Mouse (Mus musculus) liver, adult 2 months (tissue): Measurements from ENCODE around the gene Sit1.

ENCODE experiments used
- CTCF ChIP-seq: fragments of 200-500 bp; IDR thresholded peaks from 2 replicates; pipeline ENCODE4 v1.5.1; 2011; ENCODE audit warnings: low read depth, low read length, control low read depth
- POLR2A ChIP-seq: fragments of 200-500 bp; IDR thresholded peaks from 2 replicates; pipeline ENCODE4 v1.6.1; 2011; ENCODE audit warnings: low read length, control low read depth; ENCODE audit not compliant: insufficient read depth; ENCODE audit errors: extremely low read depth

- TF ChIP-seq CTCF (peak; percentile 39), POLR2A (no peak)
These were observed 4.4 kb downstream of the Sit1 start for GRCm38 (mm10) chr4:43478906-43479832.
